Mouse (Mus musculus) forebrain, embryonic 14.5 days (tissue): ENCODE results near the gene Cacng4. TPM values are rescaled to one million over a fixed set of nuclear protein-coding genes. Genes with fewer than 3 reads are reported as not detected.

ENCODE experiments used
- ATAC-seq: fragments of 200-750 bp; cut with Nextera tagmentation; 2 replicates; pipeline ENCODE4 v1.8.0; 2017; ENCODE audit warnings: mild to moderate bottlenecking, moderate library complexity
- DNase-seq: peaks from one replicate; pipeline ENCODE4 v3.0.0-alpha.2; 2015; ENCODE audit warnings: low spot score
- H3K27ac ChIP-seq: fragments of 300-500 bp; sonication (generic); 2 replicates; pipeline ENCODE4 v1.5.1; 2014; ENCODE audit warnings: low read depth, mild to moderate bottlenecking, control low read depth, low read length, moderate library complexity
- H3K27me3 ChIP-seq: fragments of 300-500 bp; sonication (generic); replicated peaks from 2 replicates; pipeline ENCODE4 v1.6.1; 2014; ENCODE audit warnings: low read length, control low read depth, mixed read lengths; ENCODE audit not compliant: control insufficient read depth, insufficient read depth
- H3K36me3 ChIP-seq: fragments of 300-500 bp; sonication (generic); 2 replicates; pipeline ENCODE4 v1.6.1; 2014; ENCODE audit warnings: low read length, control low read depth; ENCODE audit not compliant: control insufficient read depth, insufficient read depth
- H3K4me1 ChIP-seq: fragments of 300-500 bp; sonication (generic); 2 replicates; pipeline ENCODE4 v1.6.1; 2014; ENCODE audit warnings: antibody characterized with exemption, low read length, control low read depth; ENCODE audit not compliant: control insufficient read depth, insufficient read depth
- H3K4me2 ChIP-seq: fragments of 300-500 bp; sonication (generic); 2 replicates; pipeline ENCODE4 v1.6.1; 2014; ENCODE audit warnings: mild to moderate bottlenecking, control low read depth, low read length
- H3K4me3 ChIP-seq: fragments of 300-500 bp; sonication (generic); 2 replicates; pipeline ENCODE4 v1.5.1; 2014; ENCODE audit warnings: low read depth, low read length, control low read depth
- H3K9ac ChIP-seq: fragments of 300-500 bp; sonication (generic); 2 replicates; pipeline ENCODE4 v1.6.1; 2014; ENCODE audit warnings: mild to moderate bottlenecking, low read length, control low read depth, moderate library complexity
- H3K9me3 ChIP-seq: fragments of 300-500 bp; sonication (generic); replicated peaks from 2 replicates; pipeline ENCODE4 v1.6.1; 2016; ENCODE audit warnings: low read length, control low read depth, mixed read lengths; ENCODE audit not compliant: control insufficient read depth
- WGBS: fragments of 180-500 bp; shearing (Covaris S2); extraction: QIAGEN DNeasy Blood & Tissue Kit; methylation state at CpG from one replicate; pipeline ENCODE4 v1.1.7; 2014; 5-methylcytosine and 5-hydroxymethylcytosine counted together
- polyA plus RNA-seq: library from polyadenylated mRNA; unstranded; fragments of >200 nt; fragmentation: Nextera tagmentation; extraction: Ambion mirVana; gene quantifications from 2 replicates; pipeline ENCODE4 v1.2.1, GENCODE M21; 2014

Cacng4 gene
- polyA plus RNA-seq, 1 experiment from 2014 or later, result 35.4 TPM

DNA sequence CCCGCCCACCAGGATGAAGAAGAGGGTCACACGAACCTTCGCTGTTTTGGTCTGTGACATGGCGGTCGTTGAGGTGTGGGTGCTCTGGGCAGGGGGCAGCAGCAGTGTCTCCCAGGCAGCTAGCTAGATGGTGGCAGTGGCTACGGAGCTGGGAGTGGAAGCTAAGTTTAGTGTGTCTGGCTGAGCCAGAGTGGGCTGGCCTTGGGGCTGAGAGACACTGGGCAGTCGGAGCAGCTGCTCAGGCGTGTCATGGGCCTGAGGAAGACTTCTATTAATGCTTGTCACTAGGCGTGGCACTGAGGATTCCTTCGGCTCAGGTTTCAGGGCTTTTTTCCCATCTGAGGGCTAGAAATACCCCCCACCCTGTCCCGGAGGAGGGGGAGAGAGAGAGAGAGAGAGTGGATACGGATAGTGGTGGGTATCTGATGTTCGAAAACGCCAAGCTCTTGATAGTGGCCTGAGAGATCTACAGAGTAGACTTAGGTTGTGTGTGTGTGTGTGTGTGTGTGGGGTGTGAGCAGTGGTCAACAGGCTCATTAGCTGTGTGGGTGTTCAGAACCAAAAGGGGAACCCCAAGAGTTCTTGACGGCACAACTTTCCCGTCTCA is 77.9 kb downstream of the Cacng4 start, which contains the start of gene Cacng1:
TSS of gene Cacng1 (minus strand) at position 191 of the 607 bp plus-strand sequence.
- Histone ChIP-seq H3K4me1 (no peaks in the 10 kb centered on the region), H3K9ac (no peak within 1 kb of the TSS), H3K27me3 (no peaks in the 10 kb centered on the region), H3K4me2 (no peak within 1 kb of the TSS), H3K27ac (no peak within 1 kb of the TSS), H3K4me3 (no peak within 1 kb of the TSS), H3K9me3 (no peaks in the 10 kb centered on the region), H3K36me3 (no peaks in the 10 kb centered on the region)
- WGBS, result 89% methylated on average over 16 of the region's 16 CpGs
- DNase-seq (no peak), ATAC-seq (no peak)

DNA sequence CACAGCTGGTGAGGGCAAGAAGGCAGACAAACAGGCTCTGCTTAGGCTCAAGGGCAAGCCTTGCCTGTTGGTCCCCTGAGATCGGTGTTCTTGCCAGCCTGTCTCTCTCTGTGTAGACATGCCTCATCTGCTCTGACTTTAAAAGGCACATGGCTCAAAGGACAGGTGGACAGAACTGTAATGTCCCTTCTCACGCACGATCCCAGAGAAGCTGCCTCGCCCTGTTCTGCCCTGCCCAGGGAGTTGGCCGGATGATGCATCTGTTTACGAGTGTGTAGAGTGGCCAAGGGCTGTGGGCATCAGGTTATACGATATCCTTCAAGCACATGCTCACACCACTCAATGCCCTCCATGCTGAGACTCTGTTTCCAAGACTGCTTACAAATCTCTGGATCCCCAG is 80.0 kb downstream of the Cacng4 start:
- no peak overlapping the region for H3K27ac ChIP-seq
- WGBS, result 88% methylated on average over 7 of the region's 7 CpGs
- no peak overlapping the region for H3K9ac ChIP-seq
- H3K4me3 ChIP-seq, result no peak overlapping the region
- H3K4me1 ChIP-seq, result no peaks in the 10 kb centered on the region
- DNase-seq (no peak), ATAC-seq (no peak)
- H3K36me3 ChIP-seq, result no peaks in the 10 kb centered on the region
- H3K27me3 ChIP-seq, result no peaks in the 10 kb centered on the region
- H3K9me3 ChIP-seq, result no peaks in the 10 kb centered on the region
- no peak overlapping the region for H3K4me2 ChIP-seq

DNA sequence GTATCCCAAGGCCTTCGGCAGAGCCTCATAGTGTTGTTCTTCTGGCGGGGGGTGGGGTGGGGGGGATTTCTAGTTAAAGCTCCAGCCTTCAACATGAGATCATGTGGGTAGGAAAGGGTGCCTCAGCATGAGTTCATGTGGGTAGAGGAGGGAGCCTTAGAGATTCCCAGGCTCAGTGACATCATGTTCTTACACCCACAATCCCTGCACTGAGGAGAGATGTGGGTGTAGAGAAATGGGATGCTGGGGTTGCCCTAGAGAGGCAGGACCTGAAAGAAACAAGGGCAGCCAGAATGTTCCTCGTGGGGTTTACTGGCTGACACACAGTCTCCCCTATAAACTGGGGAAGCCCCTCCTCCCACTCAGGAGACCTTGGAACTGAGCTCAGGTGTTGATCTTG is 84.0 kb downstream of the Cacng4 start:
- no peaks in the 10 kb centered on the region for H3K9me3 ChIP-seq
- H3K9ac ChIP-seq, result no peak overlapping the region
- no peaks in the 10 kb centered on the region for H3K27me3 ChIP-seq
- H3K4me2 ChIP-seq, result no peak overlapping the region
- H3K36me3 ChIP-seq, result no peaks in the 10 kb centered on the region
- H3K4me3 ChIP-seq, result no peak overlapping the region
- ATAC-seq (no peak), DNase-seq (no peak)
- H3K27ac ChIP-seq, result no peak overlapping the region
- H3K4me1 ChIP-seq, result 0 out of 2 replicates have a peak, but pooled peaks cover 3% of the 10 kb centered on the region
- 86% methylated on average over 3 of the region's 3 CpGs for WGBS

DNA sequence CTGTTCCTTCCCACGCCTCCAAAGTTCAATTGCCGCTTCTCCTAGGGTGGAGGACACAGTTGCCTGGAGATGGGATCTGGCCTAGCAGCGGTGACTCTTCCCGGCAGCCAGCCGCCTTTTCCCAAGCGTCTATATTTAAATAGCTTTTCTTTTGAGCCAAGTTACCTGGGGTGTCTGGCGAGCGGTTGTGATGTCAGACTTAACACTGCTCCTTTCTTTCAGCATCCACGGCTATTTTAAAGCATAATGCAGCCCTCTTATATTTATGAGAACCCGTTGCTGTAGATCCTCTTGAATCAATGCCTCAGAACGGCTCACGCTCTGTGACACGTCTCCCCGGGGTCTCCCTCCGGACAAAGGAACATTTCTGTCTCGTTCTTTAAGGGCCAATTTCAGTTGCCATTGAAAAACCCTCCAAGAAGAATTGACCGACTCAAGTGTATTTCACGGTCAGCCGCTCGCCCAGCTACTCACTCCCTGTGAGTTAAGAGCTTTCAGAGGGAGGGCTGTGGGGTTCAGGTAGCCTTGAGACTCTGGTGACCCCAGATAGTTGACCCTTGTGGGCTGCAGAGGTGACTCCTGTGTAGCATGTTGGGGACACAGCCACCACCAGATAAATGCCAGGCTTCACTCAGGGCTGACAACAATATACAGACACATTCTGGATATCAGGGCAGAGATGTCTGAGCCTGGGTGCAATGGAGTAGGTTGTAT is 86.3 kb downstream of the Cacng4 start:
- Histone ChIP-seq H3K27me3 (no peaks in the 10 kb centered on the region), H3K9me3 (no peaks in the 10 kb centered on the region), H3K9ac (no peak overlapping the region), H3K4me3 (no peak overlapping the region), H3K27ac (no peak overlapping the region), H3K4me2 (no peak overlapping the region; the same call in 1 of the 2 replicates), H3K36me3 (no peaks in the 10 kb centered on the region), H3K4me1 (0 out of 2 replicates have a peak, but pooled peaks cover 3% of the 10 kb centered on the region)
- 8% methylated on average over 20 of the region's 20 CpGs for WGBS
- peak; percentile 48 for DNase-seq
- ATAC-seq, result no peak

DNA sequence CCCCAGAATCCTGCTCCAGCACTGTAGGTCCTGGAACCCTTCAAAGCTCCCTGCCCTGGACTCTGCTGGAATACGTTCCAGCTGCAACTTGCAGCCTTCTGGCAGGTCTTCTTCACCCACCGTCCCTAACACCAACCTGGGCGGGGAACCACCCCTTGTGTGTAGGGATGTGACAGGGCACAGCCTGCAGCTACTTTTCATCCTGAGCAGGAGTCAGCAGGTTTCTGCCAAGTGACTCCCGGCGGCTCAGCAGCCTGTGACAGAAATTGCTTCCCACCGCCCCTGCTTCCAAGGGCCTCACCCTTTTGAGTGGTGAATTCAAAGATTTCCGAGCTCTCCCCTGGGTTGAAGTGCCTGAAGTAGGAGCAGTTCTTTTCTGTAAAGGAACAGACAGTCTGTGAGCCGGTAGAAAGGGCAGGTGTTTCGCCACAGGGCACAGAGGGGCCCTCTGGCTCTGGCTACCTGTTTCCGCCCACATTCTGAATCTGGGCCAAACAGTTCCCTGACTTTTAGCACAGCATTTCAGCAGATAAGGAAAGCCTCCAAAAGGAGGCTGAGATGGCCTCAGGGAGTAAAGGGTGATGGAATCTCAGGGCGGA is 88.8 kb downstream of the Cacng4 start:
- no peak overlapping the region for H3K9ac ChIP-seq
- ATAC-seq (no peak), DNase-seq (no peak)
- WGBS, result 62% methylated on average over 11 of the region's 11 CpGs
- H3K9me3 ChIP-seq, result no peaks in the 10 kb centered on the region
- no peak overlapping the region for H3K4me2 ChIP-seq
- no peak overlapping the region for H3K4me3 ChIP-seq
- no peak overlapping the region for H3K27ac ChIP-seq
- H3K36me3 ChIP-seq, result no peaks in the 10 kb centered on the region
- H3K4me1 ChIP-seq, result 0 out of 2 replicates have a peak, but pooled peaks cover 3% of the 10 kb centered on the region
- H3K27me3 ChIP-seq, result no peaks in the 10 kb centered on the region

DNA sequence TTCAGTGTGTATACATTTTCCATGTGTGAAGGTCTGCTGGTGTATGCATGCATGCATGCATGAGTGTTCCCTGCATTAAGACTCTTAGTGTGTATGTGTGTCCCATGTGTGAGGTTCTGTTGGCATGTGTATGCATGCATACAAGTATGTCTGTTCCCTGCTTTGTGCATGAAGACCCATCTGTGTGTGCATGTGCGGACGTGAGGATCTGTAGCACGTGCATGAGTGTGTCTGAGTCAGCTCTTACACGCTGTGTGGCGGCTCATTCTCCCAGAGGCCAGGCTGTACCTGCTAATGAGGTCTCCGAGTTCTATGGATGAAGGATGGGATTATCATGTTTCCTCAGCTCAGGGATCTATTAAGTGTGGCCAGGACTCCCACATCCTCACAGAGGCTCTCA is 89.3 kb downstream of the Cacng4 start:
- Histone ChIP-seq H3K27me3 (no peaks in the 10 kb centered on the region), H3K27ac (no peak overlapping the region), H3K9me3 (no peaks in the 10 kb centered on the region), H3K36me3 (no peaks in the 10 kb centered on the region), H3K4me2 (no peak overlapping the region), H3K4me1 (0 out of 2 replicates have a peak, but pooled peaks cover 3% of the 10 kb centered on the region), H3K4me3 (no peak overlapping the region), H3K9ac (no peak overlapping the region)
- DNase-seq, result no peak
- WGBS, result 69% methylated on average over 6 of the region's 6 CpGs
- ATAC-seq, result no peak

DNA sequence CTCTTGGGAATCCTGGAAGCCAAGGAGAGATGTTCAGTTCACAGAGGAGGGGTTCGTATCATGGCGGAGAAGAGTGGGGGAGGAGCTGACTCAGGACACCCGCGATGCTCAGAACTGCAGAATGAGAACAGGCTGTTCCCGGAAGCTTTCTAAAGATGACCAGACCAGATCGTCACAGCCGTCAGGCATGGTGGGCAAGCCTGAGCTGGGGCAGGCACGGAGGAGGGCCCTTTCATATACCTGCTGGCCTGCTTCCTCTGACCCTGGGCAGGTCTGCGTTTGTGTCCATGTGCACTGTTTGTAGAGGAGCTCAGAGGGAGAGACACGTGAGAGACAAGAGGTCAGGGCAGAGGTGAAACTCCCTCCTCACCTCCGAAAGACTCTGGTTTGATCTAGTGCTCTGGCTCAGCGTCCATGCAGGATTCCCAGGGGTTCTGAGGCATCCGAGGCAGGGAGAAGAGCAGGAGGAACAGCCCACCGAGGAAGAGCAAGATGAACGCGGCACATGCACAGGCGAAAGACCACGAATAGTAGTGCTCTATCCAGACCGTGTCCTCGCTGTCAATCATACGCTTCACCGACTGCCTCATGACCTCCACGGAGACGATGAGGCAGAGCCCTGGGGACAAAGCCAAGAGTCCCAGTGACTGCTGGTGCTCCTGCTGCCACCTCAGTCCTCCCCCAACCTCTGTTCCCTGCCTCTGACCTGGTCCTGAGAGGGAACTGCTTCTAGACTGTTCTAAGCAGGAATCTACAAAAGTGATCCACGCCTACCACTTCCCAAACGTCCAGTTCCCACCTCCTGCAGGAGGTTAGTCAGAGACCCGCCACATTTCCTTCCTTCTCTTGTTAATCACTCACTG is 90.9 kb downstream of the Cacng4 start:
- DNase-seq (no peak), ATAC-seq (no peak)
- WGBS, result 57% methylated on average over 27 of the region's 27 CpGs
- H3K4me2 ChIP-seq, result no peak overlapping the region
- H3K9ac ChIP-seq, result no peak overlapping the region
- no peaks in the 10 kb centered on the region for H3K36me3 ChIP-seq
- H3K9me3 ChIP-seq, result no peaks in the 10 kb centered on the region
- H3K27me3 ChIP-seq, result no peaks in the 10 kb centered on the region
- H3K27ac ChIP-seq, result no peak overlapping the region
- no peak overlapping the region for H3K4me3 ChIP-seq
- H3K4me1 ChIP-seq, result 0 out of 2 replicates have a peak, but pooled peaks cover 3% of the 10 kb centered on the region

DNA sequence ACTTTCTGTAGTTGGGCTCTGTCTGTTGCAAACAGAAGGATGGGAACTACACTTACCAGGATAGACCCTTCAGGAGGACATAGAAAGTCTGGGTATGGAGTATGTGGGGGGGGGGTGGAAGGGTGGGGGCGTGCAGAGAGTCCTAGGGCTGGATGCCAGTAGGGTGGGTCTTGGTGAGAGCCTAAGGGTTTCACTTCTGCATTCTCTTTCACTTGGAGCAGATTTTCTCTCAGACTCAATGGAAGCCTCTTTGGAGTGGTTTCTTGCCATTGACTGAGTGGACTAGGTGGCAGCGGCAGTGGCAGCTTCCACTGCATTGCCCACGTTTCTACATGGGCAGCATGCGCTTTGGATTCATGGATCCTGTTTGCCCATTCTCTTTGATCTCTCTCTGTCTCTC is 94.4 kb downstream of the Cacng4 start:
- H3K4me2 ChIP-seq, result no peak overlapping the region
- DNase-seq (no peak), ATAC-seq (no peak)
- whole genome bisulfite sequencing, result 91% methylated on average over 4 of the region's 4 CpGs
- H3K36me3 ChIP-seq, result no peaks in the 10 kb centered on the region
- H3K27me3 ChIP-seq, result no peaks in the 10 kb centered on the region
- no peak overlapping the region for H3K9ac ChIP-seq
- no peak overlapping the region for H3K27ac ChIP-seq
- no peak overlapping the region for H3K4me3 ChIP-seq
- H3K9me3 ChIP-seq, result no peaks in the 10 kb centered on the region
- no peaks in the 10 kb centered on the region for H3K4me1 ChIP-seq
